Mouse (Mus musculus): ENCODE results near the gene Fmnl3.
"Not testable (repeated sequence)": the region's sequence is repeated elsewhere in the genome, so short reads cannot be mapped to it uniquely, and the experiment has no call there.

Gene Fmnl3

GRCm38 (mm10) chr15:99387976-99388375 is 17.7 kb upstream of the Fmnl3 start:
- peak in 1 of 2 experiments; percentile 29 for DNase-seq (ENCODE audit: low spot score in 2 of 2)

- DNase-seq (ENCODE audit: low spot score in 2 of 2): no peak
These were observed 16.5 kb upstream of the Fmnl3 start for GRCm38 (mm10) chr15:99386796-99387195.

GRCm38 (mm10) chr15:99386110-99386509 is 15.8 kb upstream of the Fmnl3 start:
- DNase-seq (ENCODE audit: low spot score in 2 of 2): not testable (repeated sequence)

- no peak for DNase-seq (ENCODE audit: low spot score in 2 of 2)
These were observed 13.8 kb upstream of the Fmnl3 start for GRCm38 (mm10) chr15:99384071-99384470.

GRCm38 (mm10) chr15:99382893-99383292 is 12.6 kb upstream of the Fmnl3 start:
- DNase-seq (ENCODE audit: low spot score in 2 of 2): no peak

GRCm38 (mm10) chr15:99376240-99376639 is 6.0 kb upstream of the Fmnl3 start:
- no peak for DNase-seq (ENCODE audit: low spot score in 2 of 2)

- DNase-seq (ENCODE audit: low spot score in 2 of 2): no peak
These were observed 5.3 kb upstream of the Fmnl3 start for GRCm38 (mm10) chr15:99375581-99375980.

- no peak for DNase-seq (ENCODE audit: low spot score in 2 of 2)
These were observed 4.8 kb upstream of the Fmnl3 start for GRCm38 (mm10) chr15:99375036-99375435.

- DNase-seq (ENCODE audit: low spot score in 2 of 2): no peak
These were observed 2.5 kb upstream of the Fmnl3 start for GRCm38 (mm10) chr15:99372761-99373160.

- no peak for DNase-seq (ENCODE audit: low spot score in 2 of 2)
These were observed 1.5 kb upstream of the Fmnl3 start for GRCm38 (mm10) chr15:99371526-99372340.

- peak; percentile 14 to 22 for DNase-seq (ENCODE audit: low spot score in 2 of 2)
These were observed 701 bp downstream of the Fmnl3 start for GRCm38 (mm10) chr15:99369391-99370171.

- no peak for DNase-seq (ENCODE audit: low spot score in 2 of 2)
These were observed 1.6 kb downstream of the Fmnl3 start for GRCm38 (mm10) chr15:99368583-99369266.

GRCm38 (mm10) chr15:99364921-99365320 is 5.4 kb downstream of the Fmnl3 start:
- peak; percentile 85 to 87 for DNase-seq (ENCODE audit: low spot score in 2 of 2)

GRCm38 (mm10) chr15:99364022-99364530 is 6.2 kb downstream of the Fmnl3 start:
- no peak for DNase-seq (ENCODE audit: low spot score in 2 of 2)

GRCm38 (mm10) chr15:99358952-99359351 is 11.3 kb downstream of the Fmnl3 start:
- no peak for DNase-seq (ENCODE audit: low spot score in 2 of 2)

GRCm38 (mm10) chr15:99356462-99356861 is 13.8 kb downstream of the Fmnl3 start:
- no peak for DNase-seq (ENCODE audit: low spot score in 2 of 2)

GRCm38 (mm10) chr15:99355660-99356059 is 14.6 kb downstream of the Fmnl3 start:
- DNase-seq (ENCODE audit: low spot score in 2 of 2): no peak

GRCm38 (mm10) chr15:99352306-99352705 is 18.0 kb downstream of the Fmnl3 start:
- no peak for DNase-seq (ENCODE audit: low spot score in 2 of 2)

GRCm38 (mm10) chr15:99351610-99352009 is 18.7 kb downstream of the Fmnl3 start:
- DNase-seq (ENCODE audit: low spot score in 2 of 2): peak; percentile 54 to 55

- DNase-seq (ENCODE audit: low spot score in 2 of 2): no peak
These were observed 25.3 kb downstream of the Fmnl3 start for GRCm38 (mm10) chr15:99344961-99345360.

GRCm38 (mm10) chr15:99344148-99344870 is 26.0 kb downstream of the Fmnl3 start:
- no peak for DNase-seq (ENCODE audit: low spot score in 2 of 2)
